Mouse (Mus musculus) layer of hippocampus, postnatal 10 days (tissue): ENCODE results near the gene Lrp1. TPM values are rescaled to one million over a fixed set of nuclear protein-coding genes. Genes with fewer than 3 reads are reported as not detected.
A peak's percentile ranks its signal among the peaks of the same experiment; 100 is the strongest.

Experiments
- DNase-seq, 2 experiments: peaks; one replicate each; pipeline ENCODE4 v3.0.0; 2021; ENCODE audit warnings: low spot score in 2 of 2
- total RNA-seq, 2 experiments: library from RNA; stranded (reverse); gene quantifications; 2 replicates each; pipeline ENCODE4 v1.2.3; 2021

The Lrp1 gene
- total RNA-seq, 2 experiments from 2014 or later: 263 to 291 TPM

DNA sequence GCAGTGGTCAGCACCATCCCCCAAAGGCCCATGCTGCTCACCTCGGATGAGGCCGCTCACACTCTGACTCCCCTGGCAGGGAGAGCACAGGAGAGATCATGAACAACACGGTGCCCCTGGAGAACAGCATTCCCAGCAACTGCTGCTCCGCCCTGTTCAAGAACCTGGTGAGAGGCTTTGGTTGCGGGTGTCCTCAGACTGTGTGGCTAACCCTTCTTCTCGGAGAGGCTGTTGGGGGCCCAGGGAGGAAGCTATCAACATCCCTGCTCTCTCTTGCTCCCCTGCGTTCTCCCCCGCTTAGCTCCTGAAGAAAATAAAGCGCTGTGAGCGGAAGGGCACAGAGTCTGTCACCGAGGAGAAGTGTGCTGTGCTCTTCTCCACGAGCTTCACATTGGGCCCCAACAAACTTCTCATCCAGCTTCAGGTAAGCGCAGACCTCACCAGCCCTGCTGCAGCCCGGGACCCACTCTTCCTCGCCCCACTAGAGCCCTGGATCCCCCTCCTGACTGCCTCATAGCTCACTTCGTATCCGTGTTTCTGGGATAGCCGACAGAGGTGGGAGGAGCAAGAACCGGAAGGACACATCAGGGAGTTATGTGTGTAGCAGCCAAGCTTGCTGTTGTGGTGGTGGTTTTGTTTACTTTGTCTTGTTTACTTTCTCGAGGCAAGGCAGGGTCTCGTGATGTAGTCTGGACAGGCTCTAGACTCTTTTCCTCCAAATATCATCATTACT, 32.1 kb upstream of the Lrp1 start:
- no peak for DNase-seq

DNA sequence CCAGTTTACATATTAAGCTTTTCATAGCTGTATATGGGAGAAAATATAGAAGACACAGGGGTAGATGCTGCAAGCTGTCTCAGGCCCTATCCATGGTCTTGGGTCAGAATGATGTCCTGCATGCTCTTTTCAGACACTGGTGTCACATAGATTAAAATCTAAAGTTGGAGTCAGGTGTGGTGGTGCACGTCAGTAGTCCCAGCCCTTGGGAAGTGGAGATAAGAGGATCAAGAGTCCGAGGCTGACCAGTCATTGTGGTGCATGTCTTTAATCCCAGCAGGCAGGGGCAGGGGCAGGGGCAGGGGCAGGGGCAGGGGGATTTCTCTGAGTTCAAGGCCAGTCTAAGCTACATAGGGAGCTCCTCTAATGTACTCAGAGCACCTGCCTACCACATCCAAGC, 24.8 kb upstream of the Lrp1 start:
- no peak for DNase-seq

DNA sequence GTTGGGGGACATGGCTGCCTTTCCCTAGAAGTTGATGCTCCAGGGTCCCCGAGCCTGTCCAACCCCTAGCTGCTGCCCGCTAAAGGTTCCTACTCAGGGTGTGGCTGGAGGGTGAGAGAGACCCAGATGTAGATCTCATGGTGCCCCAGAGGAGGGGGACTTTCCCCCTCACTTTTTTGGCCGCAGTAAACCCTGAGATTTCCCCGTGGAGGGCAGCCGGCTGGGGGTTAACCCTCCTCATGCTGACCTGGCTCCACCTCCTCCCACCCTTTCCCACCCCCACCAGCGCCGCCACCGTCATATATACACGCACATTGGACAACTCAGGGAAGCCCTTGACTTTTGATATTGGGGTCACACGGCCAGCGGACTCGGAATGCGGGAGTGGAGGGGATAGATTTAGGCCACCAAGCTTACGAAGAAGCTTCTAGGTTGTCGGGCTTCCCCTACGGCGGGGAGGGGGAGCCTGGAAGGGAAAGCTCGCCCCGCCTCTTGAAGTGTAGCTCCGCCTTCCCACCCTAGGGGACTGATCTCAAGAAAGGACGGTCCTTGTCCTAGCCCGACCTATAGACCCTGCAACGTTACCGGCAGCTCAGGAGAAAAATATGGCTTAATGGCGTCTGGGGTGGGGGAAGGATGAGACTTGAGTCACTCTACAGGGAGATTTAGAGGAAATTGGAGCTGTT, 22.7 kb upstream of the Lrp1 start:
- DNase-seq: peak; percentile 40 to 48

DNA sequence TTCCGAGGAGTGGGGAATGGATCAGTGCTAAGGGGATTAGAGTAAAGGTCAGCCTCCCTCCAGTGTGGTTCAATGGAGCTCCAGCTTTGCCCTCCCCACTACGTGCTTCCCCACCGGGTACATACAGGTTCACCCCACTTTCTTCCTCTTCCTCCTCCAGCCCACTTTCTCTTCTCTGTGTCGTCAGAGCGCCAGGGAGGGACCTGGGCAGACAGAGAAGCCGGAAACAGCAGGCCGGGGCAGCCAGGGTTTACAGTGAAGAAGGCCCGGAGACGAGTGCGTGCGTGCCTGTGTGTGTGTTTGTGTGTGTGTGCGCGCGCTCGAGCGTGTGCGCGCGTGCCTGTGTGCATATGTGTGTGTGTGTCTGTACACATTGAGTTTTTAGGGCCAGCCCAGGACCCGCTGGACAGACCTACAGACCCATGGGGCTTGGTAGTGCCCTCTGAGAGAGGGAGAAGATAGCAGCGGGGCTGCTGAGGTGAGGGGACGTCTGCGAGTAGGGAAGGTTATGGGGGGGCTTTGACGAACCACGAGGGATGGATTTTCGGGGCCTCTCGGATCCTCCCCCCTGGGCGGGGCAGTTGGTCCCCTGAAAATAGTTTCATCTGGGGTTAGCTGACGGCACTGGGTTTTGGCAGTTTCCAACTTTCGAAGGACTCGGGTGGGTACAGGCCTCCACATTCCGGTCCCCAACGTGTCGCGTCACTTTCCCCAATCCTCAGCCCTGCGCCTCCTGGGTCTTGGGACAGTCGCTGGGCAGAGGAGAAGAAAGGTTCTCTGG, 22.0 kb upstream of the Lrp1 start, which contains the start of gene Stat6:
Gene Stat6, plus strand, starts transcription at position 215 of the 781 bp plus-strand sequence.
- DNase-seq: peak; percentile 27 to 46

DNA sequence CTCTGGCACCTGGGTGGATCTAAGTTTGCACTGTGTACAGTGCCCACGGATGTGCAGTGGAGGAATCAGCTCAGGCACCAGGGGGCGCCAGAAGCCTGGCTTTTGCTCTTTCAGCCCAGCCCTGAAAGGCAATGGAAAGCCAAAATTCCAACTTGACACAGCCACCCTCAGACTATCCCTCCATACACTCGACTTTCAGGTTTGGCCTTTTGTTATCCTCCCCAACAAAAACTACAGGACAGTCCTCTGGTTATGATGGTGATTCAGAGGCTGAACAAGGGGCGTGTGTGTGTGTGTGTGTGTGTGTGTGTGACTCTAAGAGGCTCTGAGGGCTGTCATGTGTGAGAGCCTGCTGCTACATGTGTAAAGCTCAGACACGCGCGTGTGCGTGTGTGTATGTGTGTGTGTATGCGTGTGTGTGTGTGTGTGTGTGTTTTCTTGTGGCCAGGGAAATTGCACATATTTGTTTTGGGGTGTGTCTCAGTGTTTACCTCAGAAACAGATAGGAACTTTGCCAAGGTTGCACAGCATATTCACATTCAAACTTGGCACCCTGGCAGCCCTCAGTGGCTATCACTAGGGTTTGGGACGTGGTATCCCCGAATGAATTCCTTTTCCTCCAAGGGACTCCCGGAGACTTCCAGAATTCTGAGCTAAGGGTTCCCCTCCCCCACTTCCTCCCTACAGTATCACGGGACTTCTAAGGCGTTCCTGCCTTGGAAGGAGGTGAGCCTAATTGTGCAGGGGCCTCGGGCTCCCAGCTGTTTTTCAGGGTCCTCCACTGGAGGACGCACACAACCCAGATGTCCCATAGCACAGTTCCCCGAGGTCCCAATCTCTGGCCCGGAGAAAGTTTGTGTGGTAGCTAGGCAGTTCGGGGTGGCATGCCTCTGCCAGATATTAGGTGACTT, 21.2 kb upstream of the Lrp1 start:
- DNase-seq: peak; percentile 87 to 91

DNA sequence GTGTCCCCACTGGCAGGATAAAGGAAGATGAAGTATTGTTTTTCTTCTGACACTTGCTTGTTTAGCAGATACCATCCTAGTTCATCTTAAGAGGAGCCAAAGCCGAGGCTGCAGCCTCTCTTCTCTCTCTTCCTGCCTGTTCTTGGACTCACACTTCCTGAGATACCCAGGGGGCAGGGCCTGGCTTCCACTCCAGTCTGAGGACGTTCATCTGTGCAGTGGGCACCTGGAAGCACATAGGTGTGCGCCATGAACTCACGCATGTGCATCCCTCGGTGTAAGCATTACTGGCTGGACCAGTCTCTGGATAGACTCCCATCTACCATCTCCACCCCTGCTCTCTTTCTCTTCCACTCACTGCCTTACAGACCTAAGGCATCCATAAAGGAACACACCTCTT, 19.5 kb upstream of the Lrp1 start:
- no peak for DNase-seq

DNA sequence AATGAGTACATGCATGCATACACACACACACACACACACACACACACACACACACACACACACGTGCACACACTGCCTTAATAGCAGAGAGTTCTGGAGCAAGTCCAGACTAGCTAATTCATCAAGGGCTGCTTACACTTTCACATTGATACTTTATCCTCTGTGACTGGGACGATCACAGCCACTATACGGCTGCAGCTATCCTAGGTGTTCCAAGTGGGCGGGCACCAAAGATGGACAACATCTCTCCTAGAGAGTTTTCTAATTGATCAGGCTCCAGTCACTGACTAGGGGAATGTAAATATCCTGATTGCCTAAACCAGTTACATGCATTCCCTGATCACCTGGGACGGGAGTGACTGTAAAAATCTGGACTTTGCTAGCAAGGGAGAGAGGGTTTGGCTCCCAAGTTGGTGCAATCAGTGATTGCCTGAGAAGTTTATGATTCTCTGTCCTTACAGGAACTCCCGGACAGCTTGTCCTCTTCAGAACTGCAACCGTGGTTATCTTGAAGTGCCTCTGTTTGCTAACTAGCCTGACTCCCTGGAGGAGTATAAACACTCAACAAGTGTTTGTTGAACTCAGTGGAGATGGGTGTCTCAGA, 11.8 kb upstream of the Lrp1 start:
- DNase-seq: no peak

DNA sequence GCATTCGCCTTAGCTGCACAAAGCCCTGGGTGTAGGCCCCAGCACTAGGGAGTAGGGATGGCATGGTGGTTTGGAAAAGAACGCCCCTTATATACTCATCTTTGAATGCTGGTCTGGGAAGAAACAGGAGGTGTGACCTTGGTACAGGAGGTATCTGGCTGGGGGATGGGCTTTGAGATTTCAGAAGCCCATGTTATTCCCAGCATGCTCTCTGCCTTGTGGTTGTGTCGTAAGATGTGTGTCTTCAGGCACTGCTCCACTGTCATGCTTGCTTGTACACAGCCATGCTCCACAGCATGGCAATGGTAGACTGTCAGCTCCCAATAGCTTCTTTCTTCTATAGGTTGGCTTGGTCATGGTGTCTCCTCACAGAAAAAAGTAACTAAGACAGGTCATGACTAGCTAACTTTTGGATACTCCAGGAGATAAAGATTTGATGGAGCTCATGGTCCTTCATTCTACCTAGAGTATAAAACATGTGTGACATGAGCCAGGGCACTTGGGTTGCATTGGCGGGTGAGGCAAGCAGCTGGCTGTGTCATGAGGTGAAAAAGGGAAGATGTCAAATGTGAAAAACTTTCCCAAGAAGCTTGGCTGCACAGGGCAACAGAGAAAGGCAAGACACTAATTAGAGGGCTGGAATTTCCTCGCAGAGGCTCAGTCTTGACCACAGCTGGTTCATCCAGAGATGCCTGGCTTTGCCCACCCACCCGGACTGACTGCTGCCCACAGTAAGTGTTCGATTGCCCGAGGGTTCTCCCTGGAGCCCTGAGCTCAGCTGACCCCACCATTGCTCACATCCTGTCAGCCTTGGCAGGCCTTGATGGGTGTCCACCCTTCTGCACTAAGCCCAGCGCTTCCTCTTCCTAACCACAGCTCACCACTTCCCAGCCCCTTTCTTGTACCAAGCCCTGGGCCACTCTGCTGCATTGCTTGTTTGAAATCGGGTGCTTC, 10.6 kb upstream of the Lrp1 start:
- no peak for DNase-seq

DNA sequence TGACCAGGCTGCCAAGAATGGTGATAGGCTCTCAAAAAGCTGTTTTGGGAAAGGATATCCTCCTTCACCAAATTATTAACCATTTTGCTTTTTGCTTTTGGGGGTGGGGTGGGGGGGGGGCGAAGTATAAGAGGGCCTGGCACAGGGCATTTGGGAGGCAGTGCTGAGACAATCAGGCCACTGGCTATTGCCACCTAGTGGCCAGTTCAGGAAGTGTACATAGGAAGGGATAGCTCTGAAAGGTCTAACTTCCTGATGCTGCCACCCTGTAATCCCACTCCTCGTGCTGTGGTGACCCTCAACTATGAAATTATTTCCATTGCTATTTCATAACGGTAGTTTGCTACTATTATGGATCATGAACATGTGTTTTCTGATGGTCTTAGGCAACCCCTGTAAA, 5.5 kb upstream of the Lrp1 start:
- peak; percentile 54 to 64 for DNase-seq

DNA sequence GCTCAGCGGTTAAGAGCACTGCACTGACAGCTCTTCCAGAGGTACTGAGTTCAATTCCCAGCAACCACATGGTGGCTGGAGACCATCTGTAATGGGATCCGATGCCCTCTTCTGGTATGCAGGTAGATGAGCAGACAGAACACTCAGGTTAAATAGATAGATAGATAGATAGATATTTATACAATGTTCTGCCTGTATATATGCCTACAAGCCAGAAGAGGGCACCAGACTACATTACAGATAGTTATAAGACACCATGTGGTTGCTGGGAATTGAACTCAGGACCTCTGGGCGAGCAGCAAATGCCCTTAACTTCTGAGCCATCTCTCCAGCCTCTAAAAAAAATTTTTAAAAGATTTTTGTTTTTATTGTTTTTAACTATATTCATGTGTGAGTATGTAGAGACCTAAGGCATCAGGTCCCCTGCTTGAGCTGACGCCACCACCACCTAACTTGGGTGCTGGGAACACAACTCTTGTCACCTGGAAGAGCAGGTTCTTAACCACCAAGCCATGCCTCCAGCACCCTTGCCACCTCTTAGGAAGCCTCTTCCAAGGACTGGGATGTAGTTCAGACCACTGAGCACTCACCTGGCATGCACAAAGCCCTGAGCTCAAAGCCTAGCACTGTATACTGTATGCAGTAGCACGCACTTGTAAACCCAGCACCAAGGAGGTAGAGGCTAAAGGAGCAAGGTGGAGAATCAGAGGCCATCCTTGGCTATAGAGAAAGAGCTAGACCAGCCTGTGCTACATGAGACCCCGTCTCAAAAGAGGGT, 2.7 kb upstream of the Lrp1 start:
- DNase-seq: no peak

DNA sequence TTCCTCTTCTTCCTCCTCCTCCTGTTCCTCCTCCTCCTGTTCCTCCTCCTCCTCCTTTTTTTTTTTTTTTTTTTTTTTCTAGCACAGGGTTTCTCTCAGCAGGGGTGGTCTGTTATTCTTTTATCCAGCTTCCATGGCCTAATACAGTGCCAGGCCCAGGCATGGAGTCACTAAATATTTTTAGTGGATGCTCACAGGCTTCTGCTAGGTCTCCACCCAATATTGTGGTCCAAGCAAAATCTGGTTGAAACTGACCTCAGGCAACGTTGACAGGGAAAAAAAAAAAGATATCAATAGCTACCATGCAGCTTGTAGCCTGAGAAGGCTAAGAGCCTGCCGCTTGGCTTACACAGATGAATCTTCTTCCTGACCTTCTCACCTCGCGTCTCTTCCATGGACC, 1.7 kb upstream of the Lrp1 start:
- no peak for DNase-seq

DNA sequence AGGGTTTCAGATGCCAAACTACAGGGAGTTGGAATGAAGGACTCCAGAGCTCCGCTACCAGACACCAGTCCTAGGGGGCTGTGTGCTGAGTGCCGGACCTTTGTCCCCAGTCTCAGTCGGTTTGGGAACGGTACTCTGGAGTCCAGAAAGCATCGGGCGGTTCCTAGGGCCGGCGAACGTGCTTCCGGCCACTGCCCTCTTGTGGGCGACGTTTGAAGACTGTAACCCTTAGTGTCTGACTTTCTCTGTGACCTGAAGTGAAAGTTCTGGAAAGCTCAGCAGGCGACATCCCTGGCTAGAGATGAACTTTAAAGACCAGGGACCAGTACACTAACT, 1.1 kb upstream of the Lrp1 start:
- DNase-seq: peak; percentile 54 to 65

DNA sequence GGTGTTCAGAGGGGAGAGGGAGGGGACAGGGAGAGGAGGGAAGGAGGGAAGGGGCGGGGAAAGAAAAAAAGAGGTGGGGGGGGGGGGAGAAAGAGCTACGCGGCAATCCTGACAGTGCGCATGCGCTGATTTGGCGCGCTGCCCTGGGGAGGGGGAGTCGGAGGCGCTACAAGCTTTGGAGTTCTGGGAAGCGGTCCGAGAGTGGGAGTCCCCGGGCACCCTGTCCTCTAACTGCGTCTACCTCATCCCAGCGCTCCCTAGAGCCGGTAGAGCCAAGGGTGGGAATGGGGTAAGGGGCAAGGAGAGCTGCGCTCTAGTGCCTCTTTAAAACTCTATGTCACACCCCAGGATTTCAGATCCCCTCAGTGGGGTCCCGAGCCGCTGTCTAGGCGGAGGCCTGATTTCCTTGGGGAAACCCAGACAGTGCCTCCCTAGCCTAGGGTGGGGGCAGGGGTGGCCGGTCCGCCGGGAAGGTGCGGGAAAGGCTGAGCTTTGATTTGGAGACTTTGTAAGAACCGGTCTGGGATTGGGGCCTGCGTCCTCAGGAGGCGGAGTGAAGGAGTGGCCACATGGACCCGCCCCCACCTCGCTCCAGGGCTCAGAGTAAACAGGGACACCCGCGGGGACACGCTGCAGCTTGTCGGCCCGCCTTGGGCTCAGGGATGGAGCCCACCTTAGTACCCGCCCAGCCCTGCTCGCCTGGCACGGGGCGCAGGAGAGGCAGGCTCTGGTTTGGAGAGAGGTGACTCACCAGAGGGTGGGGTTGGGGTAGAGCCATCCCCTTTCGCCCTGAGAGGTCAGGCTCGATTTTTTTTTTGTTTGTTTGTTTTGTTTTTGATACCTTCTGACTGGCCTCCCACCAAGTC, 476 bp upstream of the Lrp1 start:
- DNase-seq: peak; percentile 94 to 96

DNA sequence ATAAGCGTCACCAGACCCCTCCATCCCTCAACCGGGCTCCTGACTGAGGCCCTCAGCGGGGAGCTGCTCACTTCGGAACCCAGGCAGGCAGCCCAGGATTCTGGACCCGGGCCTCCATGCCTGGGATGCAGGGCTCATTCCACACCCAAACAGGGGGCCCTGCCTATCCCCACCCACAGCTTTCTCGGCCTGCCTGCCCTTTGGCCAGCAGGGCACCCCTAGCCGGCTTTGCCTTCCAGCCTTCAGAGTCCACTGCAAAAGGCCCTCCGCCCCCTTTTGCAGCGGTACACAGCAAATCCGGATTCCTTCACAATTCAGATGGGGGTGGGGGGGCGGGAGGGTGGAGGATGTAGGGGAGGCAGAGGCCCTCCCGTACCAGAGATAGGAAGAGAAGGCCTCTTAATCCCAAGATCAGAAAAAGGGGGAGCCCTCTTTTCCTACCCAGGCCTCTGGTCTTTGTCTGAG, 975 bp downstream of the Lrp1 start:
- peak; percentile 52 to 61 for DNase-seq

DNA sequence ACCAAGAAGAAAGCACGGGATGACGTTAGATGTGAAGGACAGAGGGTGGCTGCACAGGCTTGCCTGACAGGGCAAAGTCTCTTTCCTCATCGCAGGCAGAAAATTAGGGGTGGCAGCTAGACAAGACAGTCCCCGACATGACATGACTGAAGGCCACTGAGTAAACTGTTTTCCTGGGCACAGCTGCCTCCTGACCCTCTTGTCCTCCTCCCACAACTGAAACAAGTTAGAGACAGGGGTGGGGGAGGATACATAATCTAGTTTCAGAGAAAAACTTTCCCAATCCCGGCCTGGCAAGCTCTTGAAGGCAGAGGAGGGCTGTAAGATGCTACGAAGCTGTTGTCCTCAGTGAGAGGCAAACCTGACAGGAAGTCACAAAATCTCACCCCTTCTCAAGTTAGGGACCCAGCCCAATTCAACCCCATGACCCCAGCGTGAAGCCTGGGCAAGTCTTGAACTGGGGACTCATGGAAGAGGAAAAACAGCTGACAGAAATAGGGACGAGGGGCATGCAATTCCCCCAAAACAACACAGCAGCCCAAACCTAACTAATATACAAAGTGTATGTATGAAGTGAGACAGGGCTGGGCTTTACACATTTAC, 1.7 kb downstream of the Lrp1 start:
- DNase-seq: no peak

DNA sequence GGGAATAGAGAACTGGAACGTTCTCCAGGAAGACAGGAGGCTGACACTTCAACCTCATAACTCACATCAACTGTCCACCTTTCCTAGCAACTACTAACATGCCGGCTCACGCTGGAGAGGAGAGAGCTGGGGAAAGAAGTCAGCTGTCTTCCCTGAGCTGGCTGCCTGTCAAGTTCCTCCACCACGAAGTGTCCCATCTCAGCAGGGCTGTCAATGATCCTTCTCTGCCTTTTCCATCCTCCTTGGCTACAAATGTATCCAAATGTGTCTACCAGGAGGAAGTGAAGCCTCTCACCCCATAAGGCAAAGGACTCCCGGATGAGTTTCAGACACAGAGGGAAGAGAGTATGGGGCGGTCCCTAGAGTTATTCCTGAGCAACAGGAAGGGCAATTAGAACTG, 2.8 kb downstream of the Lrp1 start:
- peak in 1 of 2 experiments; percentile 33 for DNase-seq

DNA sequence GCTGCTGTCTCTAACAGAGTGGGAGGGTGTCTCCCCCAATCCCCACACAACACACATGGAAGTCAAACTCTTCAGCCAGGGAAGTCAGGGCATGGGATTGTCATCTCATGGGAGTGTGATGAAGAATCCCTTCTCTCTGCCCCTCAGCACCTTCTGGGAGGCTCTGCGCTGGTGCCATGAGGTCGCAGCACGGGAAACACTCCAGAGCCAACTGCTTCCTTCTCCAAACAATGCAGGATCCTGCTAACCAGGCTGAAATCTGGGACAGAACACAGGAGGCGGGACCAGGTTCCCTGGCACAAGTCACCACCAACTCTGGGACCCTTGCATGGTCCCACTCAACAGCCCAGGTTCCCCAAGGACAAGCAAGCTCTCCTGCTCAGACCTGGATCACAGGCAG, 3.7 kb downstream of the Lrp1 start:
- peak in 1 of 2 experiments; percentile 29 for DNase-seq
